Mouse (Mus musculus) erythroblast, embryonic 14.5 days (primary cell): ENCODE measurements around the gene Rnf186.

ENCODE experiments used
- GATA1 ChIP-seq: IDR thresholded peaks from 2 replicates; pipeline ENCODE4 v1.6.1; 2012; ENCODE audit warnings: low read length, inconsistent platforms, mixed read lengths
- TAL1 ChIP-seq: IDR thresholded peaks from 3 replicates; pipeline ENCODE4 v1.6.1; 2012; ENCODE audit warnings: low read length, inconsistent platforms, mixed read lengths

DNA sequence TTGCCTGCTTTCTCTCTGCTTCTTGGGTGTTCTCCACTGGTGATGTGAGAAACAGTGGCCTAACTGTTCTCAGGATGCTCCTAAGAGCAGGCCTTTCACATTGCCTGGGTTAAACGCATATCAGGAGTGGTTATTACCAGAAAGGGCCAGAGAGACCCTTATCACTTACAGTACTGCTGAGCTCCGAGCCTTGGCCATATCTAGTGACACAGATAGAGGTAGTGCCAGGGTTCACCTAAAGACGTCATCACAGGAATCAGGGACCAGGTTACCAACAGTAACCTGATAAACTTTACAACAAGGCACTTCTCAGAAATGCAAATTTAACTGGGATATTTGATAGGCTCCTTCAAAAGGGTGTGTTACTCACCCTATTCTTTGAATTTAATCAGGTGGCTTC is 33.0 kb upstream of the Rnf186 start:
- no peak for TF ChIP-seq TAL1
- TF ChIP-seq GATA1, result no peak
